Mouse (Mus musculus) thymus, adult 2 months (tissue): Measurements from ENCODE around the gene Phf2. TPM values are rescaled to one million over a fixed set of nuclear protein-coding genes. Genes with fewer than 3 reads are reported as not detected.

ENCODE experiments used
- DNase-seq: peaks from one replicate; pipeline ENCODE4 v3.0.0; 2021
- H3K27ac ChIP-seq: fragments of 200-500 bp; 2 replicates; pipeline ENCODE4 v1.5.1; 2012; ENCODE audit warnings: low read length, control low read depth; ENCODE audit not compliant: control insufficient read depth, insufficient read depth
- H3K27me3 ChIP-seq: fragments of 200-500 bp; 2 replicates; pipeline ENCODE4 v1.6.1; 2012; ENCODE audit warnings: mild to moderate bottlenecking, low read length, moderate library complexity, mixed read lengths; ENCODE audit not compliant: control insufficient read depth, insufficient read depth
- H3K36me3 ChIP-seq: fragments of 200-500 bp; 2 replicates; pipeline ENCODE4 v1.6.1; 2012; ENCODE audit warnings: mild to moderate bottlenecking, low read length, moderate library complexity; ENCODE audit not compliant: control insufficient read depth, insufficient read depth
- H3K4me1 ChIP-seq: fragments of 200-500 bp; replicated peaks from 2 replicates; pipeline ENCODE4 v1.6.1; 2012; ENCODE audit warnings: low read length; ENCODE audit not compliant: control insufficient read depth, insufficient read depth
- H3K4me3 ChIP-seq: fragments of 200-500 bp; 2 replicates; pipeline ENCODE4 v1.5.1; 2012; ENCODE audit warnings: mild to moderate bottlenecking, low read length, control low read depth, moderate library complexity; ENCODE audit not compliant: control insufficient read depth, insufficient read depth
- CTCF ChIP-seq: fragments of 200-500 bp; IDR thresholded peaks from 2 replicates; pipeline ENCODE4 v1.5.1; 2012; ENCODE audit warnings: mild to moderate bottlenecking, control low read depth, low read length, moderate library complexity, borderline replicate concordance; ENCODE audit not compliant: control insufficient read depth, poor library complexity, insufficient read depth; ENCODE audit errors: extremely low read depth
- POLR2A ChIP-seq: fragments of 200-500 bp; IDR thresholded peaks from 2 replicates; pipeline ENCODE4 v1.6.1; 2012; ENCODE audit warnings: mild to moderate bottlenecking, low read length, control low read depth, moderate library complexity; ENCODE audit not compliant: control insufficient read depth, poor library complexity, insufficient read depth; ENCODE audit errors: extremely low read depth
- WGBS: fragments of 180-500 bp; shearing (Covaris S2); methylation state at CpG from one replicate; pipeline ENCODE4 v1.1.7; 2018; 5-methylcytosine and 5-hydroxymethylcytosine counted together
- polyA plus RNA-seq: library from polyadenylated mRNA; depleted of rRNA; stranded (reverse); fragments of >200 nt; gene quantifications from 2 replicates; pipeline ENCODE4 v1.2.3, GENCODE M21; 2012; rRNA removed

Phf2 gene
- polyA plus RNA-seq, 1 experiment: 74.4 TPM

DNA sequence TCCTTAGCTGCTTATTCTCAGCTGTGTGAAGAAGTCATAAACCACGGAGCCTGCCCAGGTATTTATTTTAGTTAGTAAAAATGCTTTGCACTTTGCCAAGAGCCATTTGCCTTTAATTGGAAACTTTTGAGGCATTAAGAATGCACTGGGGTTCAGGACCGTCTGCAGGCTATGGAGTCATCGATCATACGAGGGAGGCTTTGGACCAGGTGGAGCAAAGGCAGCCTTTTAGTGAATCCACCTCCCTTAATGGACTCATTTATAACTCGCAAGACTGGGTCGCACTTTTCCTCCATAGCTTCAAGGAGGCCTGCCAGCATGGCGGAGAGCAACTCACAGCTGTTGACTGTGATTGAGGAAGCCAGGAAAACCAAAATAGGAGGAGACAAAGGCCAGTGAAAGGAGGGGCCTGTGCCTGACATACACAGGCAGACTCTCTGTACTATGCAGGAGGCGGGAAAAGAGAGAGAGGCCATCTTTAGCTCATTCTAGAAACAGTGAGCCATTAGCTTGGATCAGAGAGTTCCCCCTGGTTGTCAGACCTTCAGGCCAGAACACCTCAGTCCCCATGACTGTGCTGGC is 110.0 kb downstream of the Phf2 start:
- no peak for DNase-seq
- Histone ChIP-seq H3K4me3 (no peak overlapping the region), H3K27ac (no peak overlapping the region), H3K4me1 (0 out of 2 replicates have a peak, but pooled peaks cover 3% of the 10 kb centered on the region), H3K27me3 (no peaks in the 10 kb centered on the region), H3K36me3 (no peaks in the 10 kb centered on the region)
- 91% methylated on average over 8 of the region's 8 CpGs for WGBS
- TF ChIP-seq POLR2A (no peak), CTCF (no peak)

DNA sequence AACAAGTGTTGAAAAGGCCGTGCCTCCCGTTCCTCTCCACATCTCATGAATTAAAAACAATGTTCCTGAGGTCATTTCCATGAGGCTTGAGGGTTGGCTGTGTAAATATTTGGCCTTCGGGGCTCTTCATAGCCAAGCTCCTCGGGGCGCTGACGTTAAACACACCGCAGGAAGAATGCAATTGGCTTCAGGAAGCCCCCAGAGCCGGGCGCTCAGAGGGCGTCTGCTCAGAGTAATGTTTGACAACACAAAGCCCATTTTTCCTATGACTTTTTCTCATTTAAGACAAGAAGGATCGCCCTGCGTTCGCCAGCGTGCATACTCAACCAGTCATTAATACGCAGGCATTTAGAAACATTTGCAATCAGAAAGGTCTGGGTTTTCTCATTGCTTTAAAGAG is 114.2 kb downstream of the Phf2 start:
- Histone ChIP-seq H3K27ac (no peak overlapping the region), H3K4me1 (no peaks in the 10 kb centered on the region), H3K27me3 (no peaks in the 10 kb centered on the region), H3K36me3 (no peaks in the 10 kb centered on the region), H3K4me3 (no peak overlapping the region)
- DNase-seq: no peak
- 59% methylated on average over 15 of the region's 15 CpGs for WGBS
- TF ChIP-seq CTCF: no peak
- no peak for TF ChIP-seq POLR2A

Other genes starting within 250 kb of the Phf2 start
- 1.1 and 1.3 TPM in 2 replicates for gene Ptpdc1, start 245.5 kb downstream of the Phf2 start, polyA plus RNA-seq
- 0.41 and 1.1 TPM in 2 replicates for gene Barx1, start 208.1 kb downstream of the Phf2 start, polyA plus RNA-seq
- 120 and 142 TPM in 2 replicates for gene Fam120a, start 96.9 kb upstream of the Phf2 start, polyA plus RNA-seq